Mouse (Mus musculus) intestine, postnatal 0 days (tissue): ENCODE measurements around the gene Wscd2. TPM values are rescaled to one million over a fixed set of nuclear protein-coding genes. Genes with fewer than 3 reads are reported as not detected.

Source experiments
- ATAC-seq: fragments of 200-750 bp; cut with Nextera tagmentation; 2 replicates; pipeline ENCODE4 v1.8.0; 2017; ENCODE audit warnings: mild to moderate bottlenecking, moderate TSS enrichment, moderate library complexity
- H3K27ac ChIP-seq: fragments of 300-500 bp; sonication (generic); 2 replicates; pipeline ENCODE4 v1.5.1; 2014; ENCODE audit warnings: mild to moderate bottlenecking, low read depth, low read length, moderate library complexity
- H3K27me3 ChIP-seq: fragments of 300-500 bp; sonication (generic); replicated peaks from 2 replicates; pipeline ENCODE4 v1.6.1; 2014; ENCODE audit warnings: low read length, mixed read lengths; ENCODE audit not compliant: control insufficient read depth, insufficient read depth
- H3K36me3 ChIP-seq: fragments of 300-500 bp; sonication (generic); 2 replicates; pipeline ENCODE4 v1.6.1; 2014; ENCODE audit warnings: mild to moderate bottlenecking, moderate library complexity; ENCODE audit not compliant: control insufficient read depth, insufficient read depth
- H3K4me1 ChIP-seq: fragments of 300-500 bp; sonication (generic); replicated peaks from 2 replicates; pipeline ENCODE4 v1.6.1; 2014; ENCODE audit warnings: antibody characterized with exemption, low read length, mixed read lengths; ENCODE audit not compliant: control insufficient read depth, insufficient read depth
- H3K4me2 ChIP-seq: fragments of 300-500 bp; sonication (generic); replicated peaks from 2 replicates; pipeline ENCODE4 v1.6.1; 2014; ENCODE audit warnings: low read depth, mild to moderate bottlenecking, moderate library complexity
- H3K4me3 ChIP-seq: fragments of 300-500 bp; sonication (generic); 2 replicates; pipeline ENCODE4 v1.5.1; 2014; ENCODE audit warnings: low read depth, low read length
- H3K9ac ChIP-seq: fragments of 300-500 bp; sonication (generic); 2 replicates; pipeline ENCODE4 v1.6.1; 2014; ENCODE audit warnings: mild to moderate bottlenecking, low read depth, low read length
- H3K9me3 ChIP-seq: fragments of 300-500 bp; sonication (generic); 2 replicates; pipeline ENCODE4 v1.6.1; 2016; ENCODE audit warnings: mixed run types; ENCODE audit not compliant: control insufficient read depth
- CTCF ChIP-seq: sonication (generic); IDR thresholded peaks from 2 replicates; pipeline ENCODE4 v1.5.1; 2016; ENCODE audit warnings: low read depth, mild to moderate bottlenecking, control low read depth, antibody characterized with exemption, moderate library complexity
- WGBS: fragments of 180-500 bp; shearing (Covaris S2); extraction: QIAGEN DNeasy Blood & Tissue Kit; methylation state at CpG from one replicate; pipeline ENCODE4 v1.1.7; 2014; 5-methylcytosine and 5-hydroxymethylcytosine counted together
- polyA plus RNA-seq: library from polyadenylated mRNA; unstranded; fragments of >200 nt; fragmentation: Nextera tagmentation; extraction: Ambion mirVana; gene quantifications from 2 replicates; pipeline ENCODE4 v1.2.1, GENCODE M21; 2015

Wscd2 gene
- polyA plus RNA-seq, 1 experiment from 2014 or later = 4.2 TPM

DNA sequence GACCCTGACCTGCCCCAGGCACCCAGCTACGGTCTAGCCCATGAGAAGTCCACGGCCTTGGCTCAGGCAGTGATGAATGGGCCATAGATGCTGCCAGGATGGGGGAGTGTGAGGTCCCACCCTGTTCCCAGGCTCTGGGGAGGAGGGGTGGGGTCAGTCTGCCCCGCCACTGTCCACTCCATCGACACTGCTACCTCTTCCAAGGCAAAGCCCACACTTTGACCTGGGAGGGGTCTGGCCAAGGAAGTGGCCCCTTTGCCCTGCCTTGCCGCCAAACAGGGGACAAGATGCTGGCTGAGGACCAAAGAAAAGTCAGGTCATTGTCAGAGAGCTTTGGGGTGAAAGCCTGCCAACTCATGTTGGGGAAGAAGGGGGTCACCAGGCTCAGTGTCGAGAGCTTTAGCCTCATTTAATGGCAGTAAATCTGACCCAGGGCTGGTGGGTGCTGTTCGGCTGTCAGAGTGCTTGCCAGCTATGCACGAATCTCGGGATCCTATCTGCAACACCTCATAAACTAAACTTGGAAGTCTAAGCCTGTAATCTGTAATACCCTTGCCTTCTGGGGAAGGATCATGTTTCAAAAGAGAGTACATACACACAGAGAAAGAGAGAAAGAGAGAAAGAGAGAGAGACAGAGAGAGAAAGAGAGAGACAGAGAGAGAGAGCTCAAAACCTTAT is 143.0 kb downstream of the Wscd2 start:
- no peak for TF ChIP-seq CTCF
- no peak overlapping the region for H3K4me2 ChIP-seq
- no peaks in the 10 kb centered on the region for H3K9me3 ChIP-seq
- no peak for ATAC-seq
- WGBS = 27% methylated on average over 9 of the region's 9 CpGs
- H3K27me3 ChIP-seq = no peaks in the 10 kb centered on the region
- no peak overlapping the region for H3K9ac ChIP-seq
- no peaks in the 10 kb centered on the region for H3K36me3 ChIP-seq
- H3K27ac ChIP-seq = no peak overlapping the region
- no peak overlapping the region for H3K4me3 ChIP-seq
- no peaks in the 10 kb centered on the region for H3K4me1 ChIP-seq

DNA sequence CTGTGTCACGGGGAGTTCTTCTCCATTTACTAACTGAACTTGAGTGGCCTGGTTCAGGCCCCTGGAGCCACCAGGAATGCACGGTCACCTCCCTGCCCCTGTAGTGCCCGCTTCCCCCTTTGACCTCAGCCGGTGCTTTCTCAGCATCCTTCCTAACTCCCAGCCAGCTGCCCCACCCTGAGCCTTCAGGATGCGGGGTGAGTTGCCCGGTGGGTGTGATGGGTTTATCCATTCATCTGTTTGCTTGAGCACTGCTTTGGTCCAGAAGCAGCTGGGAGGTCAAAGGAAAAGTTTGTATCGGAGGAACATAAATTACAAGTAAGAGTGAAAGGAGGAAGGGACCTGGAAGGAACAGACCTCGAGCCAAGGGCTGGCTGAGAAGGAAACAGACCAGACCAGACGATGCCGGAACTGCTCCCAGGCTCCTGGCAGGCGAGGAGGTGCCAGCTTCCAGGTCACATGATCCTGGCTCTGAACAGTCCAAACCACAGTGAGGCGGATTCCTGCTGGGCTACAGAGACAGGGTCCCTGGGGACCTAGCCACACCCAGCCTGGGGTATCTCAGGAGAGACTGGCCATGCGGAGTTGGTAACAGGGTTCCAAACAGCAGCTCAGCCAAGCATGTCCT is 144.0 kb downstream of the Wscd2 start:
- no peak for TF ChIP-seq CTCF
- Histone ChIP-seq H3K27ac (no peak overlapping the region), H3K27me3 (no peaks in the 10 kb centered on the region), H3K9ac (no peak overlapping the region), H3K4me1 (no peaks in the 10 kb centered on the region), H3K4me2 (no peak overlapping the region), H3K36me3 (no peaks in the 10 kb centered on the region), H3K9me3 (no peaks in the 10 kb centered on the region), H3K4me3 (no peak overlapping the region)
- no peak for ATAC-seq
- 44% methylated on average over 13 of the region's 13 CpGs for WGBS

DNA sequence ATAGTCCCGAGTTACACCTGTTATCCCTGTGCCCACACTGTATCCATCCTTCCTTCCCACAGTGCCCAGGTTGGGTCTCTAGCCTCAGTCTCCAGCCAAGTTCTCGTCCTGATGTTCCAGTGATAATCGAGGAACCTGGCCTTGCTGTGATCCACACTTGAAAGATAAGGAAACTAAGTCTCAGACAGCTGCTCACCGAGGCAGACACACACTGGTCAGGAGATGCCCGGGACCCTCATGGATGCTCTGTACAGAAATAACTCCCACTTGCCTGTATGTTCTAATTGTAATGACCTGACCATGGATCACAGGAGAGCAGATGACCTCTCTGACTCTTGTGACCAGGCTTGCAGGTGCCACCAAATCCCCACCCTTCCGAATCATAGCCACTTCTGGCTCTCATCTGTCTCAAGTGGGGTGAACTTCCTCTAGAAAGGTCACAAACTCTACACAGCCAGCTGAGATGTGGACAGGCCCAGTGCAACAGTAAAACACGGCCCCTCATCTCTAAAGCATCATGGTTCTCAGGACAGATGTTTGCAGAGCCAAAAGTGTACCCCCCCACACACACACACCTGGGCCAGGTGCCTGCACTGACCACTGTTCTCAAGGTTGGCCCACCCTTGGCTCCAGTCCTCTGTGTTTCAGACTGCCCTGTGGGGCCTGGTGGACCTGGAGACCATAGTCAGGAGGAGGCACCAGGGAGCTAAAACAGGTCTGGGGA is 144.9 kb downstream of the Wscd2 start:
- TF ChIP-seq CTCF = no peak

DNA sequence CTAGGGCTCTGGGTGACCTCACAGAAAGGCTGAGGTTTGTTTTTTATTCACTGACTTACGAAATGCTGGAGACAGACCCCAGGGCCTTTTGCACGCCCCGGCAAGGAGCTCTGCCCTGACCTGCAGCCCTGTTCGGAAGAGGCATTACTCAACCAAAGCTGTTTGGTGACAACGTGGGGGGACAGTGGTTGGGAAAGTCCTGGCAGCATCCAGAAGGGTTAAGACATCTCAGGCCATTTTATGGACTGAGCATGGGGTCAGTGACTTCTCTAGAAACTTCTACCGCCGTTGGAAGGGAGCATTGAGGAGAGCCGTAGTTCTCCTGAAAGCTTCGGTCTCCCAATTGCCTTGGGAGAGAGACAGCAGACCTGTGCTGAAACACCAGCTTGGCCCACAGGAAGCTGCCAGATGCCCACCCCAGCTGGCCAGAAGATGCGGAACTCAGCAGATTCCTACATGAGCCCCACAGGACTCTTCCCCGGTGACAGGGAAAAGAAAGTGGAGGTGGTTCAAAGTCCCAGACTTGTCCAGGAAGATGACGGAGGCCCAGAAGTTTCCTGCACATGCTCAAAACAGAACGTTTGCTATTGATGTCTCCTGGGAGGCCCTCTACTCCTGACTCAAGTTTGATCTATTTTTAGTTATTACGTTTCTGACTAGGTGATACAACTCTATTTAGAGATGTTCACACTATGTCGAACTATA is 145.9 kb downstream of the Wscd2 start:
- H3K4me3 ChIP-seq = no peak overlapping the region
- H3K27me3 ChIP-seq = no peaks in the 10 kb centered on the region
- no peaks in the 10 kb centered on the region for H3K36me3 ChIP-seq
- no peak for ATAC-seq
- no peaks in the 10 kb centered on the region for H3K4me1 ChIP-seq
- no peak overlapping the region for H3K9ac ChIP-seq
- no peak overlapping the region for H3K27ac ChIP-seq
- no peaks in the 10 kb centered on the region for H3K9me3 ChIP-seq
- 68% methylated on average over 15 of the region's 15 CpGs for WGBS
- TF ChIP-seq CTCF = no peak
- no peak overlapping the region for H3K4me2 ChIP-seq

More for the DNA sequence above, 144.9 kb downstream of the Wscd2 start:
- H3K4me2 ChIP-seq = no peak overlapping the region
- no peaks in the 10 kb centered on the region for H3K9me3 ChIP-seq
- WGBS = 73% methylated on average over 7 of the region's 7 CpGs
- no peak overlapping the region for H3K27ac ChIP-seq
- no peak overlapping the region for H3K9ac ChIP-seq
- H3K4me1 ChIP-seq = no peaks in the 10 kb centered on the region
- no peak overlapping the region for H3K4me3 ChIP-seq
- no peaks in the 10 kb centered on the region for H3K27me3 ChIP-seq
- no peak for ATAC-seq
- H3K36me3 ChIP-seq = no peaks in the 10 kb centered on the region

DNA sequence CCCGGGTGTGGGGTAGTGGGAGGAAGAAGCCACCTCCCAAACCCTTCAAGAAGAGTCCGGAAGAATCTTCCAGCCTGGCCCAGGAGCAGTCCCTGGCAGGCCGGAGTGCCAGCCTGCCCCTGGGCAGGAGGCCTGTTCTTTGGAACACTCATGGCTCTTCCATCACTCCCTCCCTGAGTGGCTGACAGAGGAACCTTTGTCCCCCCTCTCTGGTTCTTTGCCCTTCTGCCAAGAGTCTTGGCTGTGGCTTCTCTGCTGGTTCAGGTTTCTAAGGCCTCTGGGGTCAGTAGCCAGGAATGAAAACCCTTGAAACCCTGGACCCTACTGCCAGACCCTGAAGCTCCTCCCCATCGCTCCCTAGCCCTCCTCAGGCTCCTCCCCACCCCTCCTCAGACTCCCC is 147.5 kb downstream of the Wscd2 start:
- WGBS = 77% methylated on average over 4 of the region's 4 CpGs
- Histone ChIP-seq H3K36me3 (no peaks in the 10 kb centered on the region), H3K27me3 (no peaks in the 10 kb centered on the region), H3K9ac (no peak overlapping the region), H3K4me2 (no peak overlapping the region), H3K9me3 (no peaks in the 10 kb centered on the region), H3K4me1 (no peaks in the 10 kb centered on the region), H3K4me3 (no peak overlapping the region), H3K27ac (no peak overlapping the region)
- ATAC-seq = no peak
- no peak for TF ChIP-seq CTCF

DNA sequence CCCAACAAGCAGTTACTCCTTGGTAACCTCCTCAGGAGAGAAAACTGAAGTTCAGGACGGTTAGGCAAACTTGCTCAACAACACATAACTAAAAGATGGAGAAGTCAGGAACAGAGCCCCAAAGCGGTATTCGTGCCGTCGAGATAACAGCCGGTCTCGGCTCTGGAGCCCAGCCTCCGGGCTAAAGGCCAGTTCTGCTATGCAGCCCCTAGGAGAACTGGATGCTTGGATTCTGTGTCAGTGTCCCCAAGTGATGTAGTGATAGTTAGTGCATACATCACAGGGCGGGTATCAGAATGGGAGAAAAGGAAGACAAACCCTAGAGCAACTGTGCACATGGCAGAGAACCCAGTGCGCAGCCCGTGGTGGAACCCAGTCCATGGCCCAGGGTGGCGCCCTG is 147.9 kb downstream of the Wscd2 start:
- H3K4me3 ChIP-seq = no peak overlapping the region
- ATAC-seq = no peak
- TF ChIP-seq CTCF = no peak
- no peaks in the 10 kb centered on the region for H3K36me3 ChIP-seq
- 83% methylated on average over 12 of the region's 12 CpGs for WGBS
- H3K4me1 ChIP-seq = no peaks in the 10 kb centered on the region
- no peaks in the 10 kb centered on the region for H3K27me3 ChIP-seq
- no peak overlapping the region for H3K27ac ChIP-seq
- H3K9ac ChIP-seq = no peak overlapping the region
- H3K4me2 ChIP-seq = no peak overlapping the region
- no peaks in the 10 kb centered on the region for H3K9me3 ChIP-seq
